Mouse (Mus musculus) E14TG2a.4 (cell line): ENCODE results near the gene Rab4a.

Experiments used
- CTCF ChIP-seq: conservative IDR thresholded peaks from 2 replicates; pipeline ENCODE4 v1.5.1; 2014; ENCODE audit warnings: low read length
- NANOG ChIP-seq: IDR thresholded peaks from 2 replicates; pipeline ENCODE4 v1.6.1; 2014; ENCODE audit warnings: borderline replicate concordance, low read length, mixed read lengths
- POU5F1 ChIP-seq: IDR thresholded peaks from 2 replicates; pipeline ENCODE4 v1.6.1; 2014; ENCODE audit warnings: low read length, borderline replicate concordance

DNA sequence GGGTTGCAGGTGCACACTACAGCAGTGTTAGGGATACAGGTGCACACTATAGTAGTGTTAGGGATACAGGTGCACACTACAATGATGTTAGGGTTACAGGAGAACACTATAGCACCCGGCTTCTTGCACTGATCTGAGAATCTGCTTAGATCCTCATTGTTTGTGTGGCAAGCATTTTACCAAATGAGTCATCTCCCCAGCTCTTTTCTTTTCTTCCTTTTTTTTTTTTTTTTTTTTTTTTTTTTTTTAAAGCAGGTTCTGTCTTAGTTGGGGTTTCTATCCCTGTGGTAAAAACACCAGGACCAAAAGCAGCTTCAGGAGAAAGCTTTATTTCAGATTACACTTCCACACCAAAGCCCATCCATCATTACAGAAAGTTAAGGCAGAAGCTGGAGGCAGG, 2.1 kb upstream of the Rab4a start:
- TF ChIP-seq CTCF (no peak), POU5F1 (no peak), NANOG (no peak)
